Mouse (Mus musculus) cerebellum, postnatal 36 days (tissue): ENCODE measurements at regions not wholly inside any gene's neighbourhood (a gene's known extent, or its start where the extent isn't known, plus 50 kb on each side); places are given as distances from the start of the nearest gene placed in this dataset.

ENCODE experiments used
- DNase-seq, 2 experiments: peaks; one replicate each; pipeline ENCODE4 v3.0.0; 2021 to 2022; ENCODE audit warnings: mixed read lengths in 2 of 2

GRCm38 (mm10) chr1:99124796-99125195, 647.8 kb upstream of the Cntnap5b start:
- DNase-seq = peak in 1 of 2 experiments; percentile 1

DNA sequence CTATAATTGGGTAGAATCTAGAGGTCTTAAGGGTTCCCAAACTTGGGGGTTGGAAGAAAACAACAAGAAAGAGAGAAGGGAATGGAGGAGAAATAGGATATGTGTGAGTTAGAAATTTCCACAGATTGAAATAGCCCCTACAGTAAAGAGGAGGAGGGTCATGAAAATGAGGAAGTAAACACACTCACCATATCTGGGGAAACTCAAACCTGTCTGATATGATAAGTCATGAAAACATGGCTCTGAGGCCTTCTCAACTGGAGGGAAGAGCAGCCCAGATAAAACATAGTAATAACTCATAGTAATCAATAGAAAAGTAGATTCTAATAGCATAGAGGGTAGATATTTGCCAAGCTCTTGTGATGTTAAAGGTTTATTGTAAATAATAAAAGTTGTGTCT, 638.4 kb upstream of the Cntnap5b start:
- no peak for DNase-seq

- no peak for DNase-seq
Observed at GRCm38 (mm10) chr1:99137516-99137915, 635.0 kb upstream of the Cntnap5b start.

DNA sequence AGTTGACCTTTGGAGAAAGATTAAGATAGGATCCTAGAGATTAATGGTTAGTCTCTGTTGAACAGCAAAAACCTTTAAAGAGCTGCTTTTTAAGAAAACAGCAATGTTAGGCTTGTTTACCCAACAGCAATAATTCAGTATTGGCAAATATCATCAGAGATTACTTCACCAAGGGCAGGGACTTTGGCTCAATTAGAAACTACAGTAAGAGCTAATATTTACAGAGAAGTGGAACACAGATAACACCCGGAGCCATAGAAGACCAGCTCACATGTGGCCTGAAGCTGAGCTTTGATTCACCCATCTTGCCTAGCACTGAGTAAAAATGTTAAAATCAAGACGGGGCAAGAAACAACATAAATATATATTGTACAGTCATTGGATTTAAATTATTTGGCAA, 611.9 kb upstream of the Cntnap5b start:
- no peak for DNase-seq
